Mouse (Mus musculus): Measurements from ENCODE around the gene Snrpd2.

Snrpd2 gene

DNA sequence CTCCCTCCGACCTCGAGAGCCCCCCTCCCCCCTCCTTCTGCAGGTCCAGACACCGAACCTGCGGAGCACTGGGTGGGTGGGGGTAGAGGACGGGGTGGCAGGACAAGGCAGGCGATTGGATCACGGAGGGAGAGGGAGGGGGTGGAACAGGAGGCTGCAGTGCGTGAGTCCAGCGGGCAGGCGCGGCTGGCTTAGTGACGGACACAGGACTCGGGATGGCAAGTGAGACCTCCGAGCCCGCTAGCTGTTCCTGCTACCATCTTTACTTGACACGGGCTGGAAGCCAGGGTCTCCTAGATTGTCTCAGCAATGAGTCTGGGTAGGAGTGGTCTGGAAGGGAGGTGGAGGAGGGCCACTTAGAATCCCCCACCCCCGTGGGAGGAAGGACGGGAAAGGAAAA is 28.5 kb downstream of the Snrpd2 start:
- no peak for DNase-seq (ENCODE audit: inconsistent ontology term)

DNA sequence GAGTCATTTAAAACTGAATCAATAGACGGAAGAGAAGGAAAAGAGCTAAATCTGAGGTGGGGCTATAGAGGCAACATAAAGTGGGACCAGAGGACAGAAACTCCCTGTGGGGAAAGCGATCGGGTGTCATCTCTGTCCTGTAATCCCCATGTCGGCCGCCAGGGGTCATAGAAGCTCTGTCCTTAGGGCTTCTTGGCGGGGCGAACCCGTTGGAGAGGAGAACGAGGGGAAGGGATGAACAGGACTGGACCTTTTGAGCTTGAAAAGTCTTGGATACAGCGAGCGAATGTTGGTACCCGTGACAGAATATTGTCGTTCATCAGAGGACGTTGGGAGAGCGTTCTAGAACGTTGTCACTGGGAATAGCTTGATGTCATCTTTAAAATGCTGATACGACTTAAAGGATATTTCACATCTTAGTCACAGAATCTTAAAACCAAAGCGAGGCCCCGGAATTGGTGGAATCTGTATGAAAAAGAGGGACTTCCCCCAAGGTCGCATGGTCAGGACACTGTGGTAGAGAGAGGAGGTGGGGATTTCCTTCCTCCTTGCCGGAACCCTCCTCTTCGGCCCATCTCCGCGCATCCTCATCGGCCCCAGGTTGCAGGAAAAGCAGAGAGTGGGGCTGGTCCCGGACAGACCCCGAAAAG is 29.0 kb downstream of the Snrpd2 start:
- peak; percentile 57 for DNase-seq (ENCODE audit: inconsistent ontology term)

DNA sequence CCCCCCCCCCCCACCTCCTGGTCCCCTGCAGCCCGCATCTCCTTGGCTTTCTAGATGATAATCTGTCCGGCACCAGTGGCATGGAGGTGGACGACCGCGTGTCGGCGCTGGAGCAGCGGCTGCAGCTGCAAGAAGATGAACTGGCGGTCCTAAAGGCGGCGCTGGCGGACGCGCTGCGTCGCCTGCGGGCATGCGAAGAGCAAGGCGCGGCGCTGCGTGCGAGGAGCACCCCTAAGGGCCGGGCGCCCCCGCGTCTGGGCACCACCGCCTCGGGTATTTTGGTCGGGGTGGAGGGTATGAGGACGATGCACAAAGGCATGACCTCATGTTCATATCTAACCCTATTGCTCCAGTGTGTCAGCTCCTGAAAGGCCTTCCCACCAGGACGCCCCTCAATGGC is 29.7 kb downstream of the Snrpd2 start:
- DNase-seq (ENCODE audit: inconsistent ontology term): peak; percentile 49

DNA sequence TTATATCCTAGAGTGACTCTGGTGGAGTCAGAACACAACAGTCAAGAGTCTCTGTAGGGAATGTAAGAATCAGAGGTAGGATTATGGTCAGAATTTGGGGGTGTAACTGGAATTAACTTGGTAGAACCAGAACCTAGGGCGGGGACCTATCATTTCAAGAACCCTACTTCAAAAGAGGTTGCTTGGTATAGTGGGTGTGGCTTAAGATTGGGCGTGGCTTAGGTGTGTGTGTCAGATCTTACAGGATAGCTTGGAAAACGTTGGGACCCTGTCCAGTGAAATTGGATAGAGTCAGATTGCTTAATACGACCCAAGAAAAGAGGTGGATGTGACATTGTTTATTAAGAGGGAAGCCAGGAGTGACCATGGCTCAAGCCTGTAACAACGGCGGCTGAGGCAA is 30.4 kb downstream of the Snrpd2 start:
- DNase-seq (ENCODE audit: inconsistent ontology term): no peak

DNA sequence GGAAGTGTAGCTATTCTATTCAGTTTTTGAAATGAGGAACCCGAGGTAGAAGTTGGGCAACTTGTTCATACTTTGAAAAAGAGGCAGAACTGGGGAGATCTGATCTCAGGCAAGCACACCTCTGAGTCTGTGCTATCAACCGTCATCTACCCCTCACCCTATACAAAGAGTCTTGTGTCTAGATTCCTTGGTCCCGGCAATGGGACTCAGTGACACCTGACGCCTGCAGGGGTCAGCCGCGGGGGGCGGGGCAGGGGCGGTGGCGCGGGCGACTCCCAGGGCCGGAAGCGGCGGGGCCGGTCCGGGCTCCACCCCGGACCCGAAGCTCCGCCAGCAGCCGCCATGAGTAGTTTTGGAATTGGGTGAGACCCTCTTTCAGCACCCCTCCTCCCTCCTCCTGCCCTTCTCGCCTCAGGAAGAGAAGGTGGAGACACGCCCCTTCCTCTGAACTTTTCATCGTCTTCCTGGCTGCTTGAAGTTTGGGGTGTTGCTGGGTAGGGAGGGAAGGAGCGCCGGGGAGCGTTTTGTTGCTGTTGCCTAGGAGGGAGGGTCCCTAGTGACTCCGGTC is 31.4 kb downstream of the Snrpd2 start:
- peak; percentile 64 for DNase-seq (ENCODE audit: inconsistent ontology term)

DNA sequence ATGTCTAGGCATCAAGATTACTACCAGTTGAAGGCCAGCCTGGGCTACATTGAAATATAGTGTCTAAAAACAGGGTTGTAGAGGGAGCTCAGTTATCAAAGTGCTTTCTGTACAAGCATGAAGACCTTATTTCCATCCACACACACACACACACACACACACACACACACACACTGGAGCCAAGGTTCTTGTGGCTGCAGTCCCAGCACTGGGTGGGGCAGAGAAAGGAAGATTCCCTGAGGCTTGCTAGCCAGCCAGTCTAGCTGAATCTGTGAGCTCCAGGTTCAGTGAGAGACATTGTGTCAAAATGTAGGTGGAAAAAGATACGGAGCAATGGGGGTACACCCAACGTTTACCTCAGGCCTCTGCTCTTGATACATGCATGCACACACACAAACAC is 34.7 kb downstream of the Snrpd2 start:
- DNase-seq (ENCODE audit: inconsistent ontology term): no peak

DNA sequence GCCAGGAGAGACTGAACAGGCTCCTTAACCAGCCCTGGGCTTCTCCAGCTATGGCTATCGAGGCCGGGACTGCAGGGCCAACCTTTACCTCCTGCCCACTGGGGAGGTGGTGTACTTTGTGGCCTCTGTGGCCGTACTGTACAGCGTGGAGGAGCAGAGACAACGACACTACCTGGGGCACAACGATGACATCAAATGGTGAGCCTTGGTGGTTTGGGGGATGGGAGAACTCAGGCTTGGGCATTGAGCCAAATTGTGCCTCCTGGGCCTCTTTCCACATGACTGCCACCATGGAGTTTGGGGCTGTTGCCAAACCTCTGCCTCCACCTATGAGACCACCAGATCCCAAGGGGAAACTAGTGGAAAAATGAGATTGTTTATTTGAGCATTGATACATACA is 35.2 kb downstream of the Snrpd2 start:
- DNase-seq (ENCODE audit: inconsistent ontology term): no peak

DNA sequence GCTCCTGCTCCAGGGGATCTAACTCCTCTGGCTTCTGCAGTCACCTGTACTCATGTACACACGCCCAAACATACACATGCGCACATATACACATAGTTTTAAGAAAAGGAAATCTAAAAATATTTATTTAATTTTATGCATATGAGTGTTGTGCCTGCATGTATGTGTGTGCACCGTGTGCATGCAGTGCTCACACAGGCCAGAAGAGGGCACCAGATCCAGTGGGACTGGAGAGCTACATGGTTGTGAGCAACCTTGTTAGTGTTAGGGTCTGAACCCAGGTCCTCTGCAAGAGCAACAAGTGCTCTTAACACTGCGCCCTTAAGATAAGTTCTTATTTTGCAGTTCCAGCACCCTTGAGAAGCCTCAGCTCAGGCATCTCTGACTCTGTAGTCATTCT is 45.2 kb downstream of the Snrpd2 start:
- no peak for DNase-seq (ENCODE audit: inconsistent ontology term)

DNA sequence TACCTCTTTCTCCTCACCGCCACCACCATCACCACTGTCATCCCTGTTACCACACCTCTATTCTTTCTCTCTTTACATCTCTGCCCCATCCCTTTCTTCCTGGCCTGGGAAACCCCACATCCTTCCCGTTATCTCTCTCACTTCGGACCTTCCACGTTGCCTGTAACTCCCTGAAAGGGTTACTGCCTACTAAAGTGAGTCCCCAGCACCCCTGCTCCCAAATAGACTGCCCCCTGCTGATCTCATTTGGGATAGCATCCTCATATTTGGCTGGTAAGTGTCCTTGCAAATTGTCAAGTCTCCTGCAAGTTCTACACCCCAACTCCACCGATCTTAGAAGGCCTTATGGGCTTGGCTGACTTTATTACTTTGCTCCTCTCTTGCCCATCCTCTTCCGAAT is 47.2 kb downstream of the Snrpd2 start:
- DNase-seq (ENCODE audit: inconsistent ontology term): no peak

DNA sequence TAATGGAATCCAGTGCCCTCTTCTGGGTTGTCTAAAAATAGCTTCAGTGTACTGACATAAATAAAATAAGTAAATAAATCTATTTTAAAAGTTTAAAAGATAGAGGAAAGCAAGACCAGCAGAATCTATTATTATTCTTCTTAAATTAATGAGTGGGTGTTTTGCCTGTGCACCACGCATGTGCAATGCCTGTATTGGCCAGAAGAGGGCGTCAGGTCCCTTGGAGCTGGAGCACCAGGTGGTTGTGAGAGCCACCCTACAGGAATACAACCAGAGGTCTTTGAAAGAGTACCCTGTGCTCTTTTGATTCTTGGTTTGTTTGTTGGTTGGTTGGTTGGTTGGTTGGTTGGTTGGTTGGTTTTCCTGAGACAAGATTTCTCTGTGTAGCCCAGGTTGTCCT is 48.5 kb downstream of the Snrpd2 start:
- no peak for DNase-seq (ENCODE audit: inconsistent ontology term)

DNA sequence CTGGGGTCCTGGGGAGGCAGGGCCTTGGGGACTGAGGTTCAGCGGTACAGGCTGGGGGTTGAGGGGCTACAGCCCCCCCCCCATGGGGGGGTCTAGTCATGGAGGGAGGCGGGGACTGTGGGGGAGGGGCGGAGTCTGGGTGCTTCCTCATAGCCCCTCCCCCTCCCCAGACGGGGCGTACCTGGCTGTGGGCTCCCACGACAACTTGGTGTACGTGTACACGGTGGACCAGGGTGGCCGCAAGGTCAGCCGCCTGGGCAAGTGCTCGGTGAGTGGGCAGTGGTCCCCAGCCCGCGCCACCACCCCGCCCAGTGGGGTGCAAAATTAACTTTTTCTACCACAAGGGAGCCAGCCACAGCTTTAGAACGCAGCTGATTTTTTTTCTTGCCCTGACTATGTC is 52.1 kb downstream of the Snrpd2 start:
- DNase-seq (ENCODE audit: inconsistent ontology term): no peak

DNA sequence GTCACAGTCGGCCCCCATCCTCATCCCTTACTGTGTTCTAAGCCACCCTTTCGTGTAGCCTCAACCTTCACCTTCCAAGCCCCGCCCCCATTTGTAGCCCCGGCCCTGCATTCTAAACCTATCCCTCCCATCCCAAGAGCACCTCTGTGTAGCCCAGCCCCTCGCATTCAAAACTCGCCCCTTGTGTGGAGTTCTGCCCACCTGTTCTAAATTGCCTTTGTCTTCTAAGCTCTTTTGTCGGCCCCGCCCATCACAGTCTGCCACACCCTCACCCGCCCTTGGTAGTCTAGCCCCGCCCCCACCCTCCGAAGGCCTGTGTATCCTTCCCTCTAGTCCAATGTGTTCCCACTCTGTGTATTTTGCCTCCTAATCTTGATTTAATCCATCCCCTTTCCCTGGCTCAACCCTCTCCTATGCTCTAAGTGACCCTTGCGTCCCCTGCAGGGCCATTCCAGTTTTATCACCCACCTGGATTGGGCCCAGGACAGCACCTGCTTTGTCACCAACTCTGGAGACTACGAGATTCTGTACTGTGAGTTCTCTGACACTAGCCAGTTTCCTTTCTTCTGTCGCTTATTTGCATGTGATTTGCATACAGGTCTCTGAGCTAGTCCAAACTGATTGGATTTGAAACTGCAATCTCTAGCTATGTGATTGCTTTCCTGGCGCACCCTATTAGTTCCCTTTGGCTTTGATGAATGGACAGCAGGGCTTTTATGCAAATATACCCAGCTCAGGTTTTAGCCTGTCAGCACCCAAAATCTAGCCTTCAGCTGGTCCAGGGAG is 52.7 kb downstream of the Snrpd2 start:
- no peak for DNase-seq (ENCODE audit: inconsistent ontology term)
